Mouse (Mus musculus): ENCODE results near the gene Pkd1l2.

GRCm38 (mm10) chr8:117079652-117080051, 2.6 kb downstream of the Pkd1l2 start:
- TF ChIP-seq POLR2A (IDR thresholded peaks at IDR 0.05; ENCODE audit: low read depth, low read length) = no peak
- TF ChIP-seq CTCF (IDR thresholded peaks at IDR 0.05; ENCODE audit: extremely low read depth, insufficient read length, insufficient replicate concordance, low read depth, low read length) = no peak

Measured in small intestine, adult 2 months (tissue).